Mouse (Mus musculus) megakaryocyte, embryonic 14.5 days (primary cell): ENCODE results near the gene Gp1ba.
A peak's percentile ranks its signal among the peaks of the same experiment; 100 is the strongest.

Experiments
- FLI1 ChIP-seq: IDR thresholded peaks from 2 replicates; pipeline ENCODE4 v1.6.1; 2012; ENCODE audit warnings: low read length, inconsistent platforms, mixed read lengths
- GATA1 ChIP-seq: IDR thresholded peaks from 3 replicates; pipeline ENCODE4 v1.6.1; 2012; ENCODE audit warnings: mixed read lengths, low read length, inconsistent platforms, borderline replicate concordance

GRCm38 (mm10) chr11:70646691-70647650, 8.0 kb downstream of the Gp1ba start, which contains the start of the genes Rnf167 and Slc25a11:
- no peak for TF ChIP-seq GATA1
- peak; percentile 42; the same call in 1 of the 2 replicates for TF ChIP-seq FLI1
